Mouse (Mus musculus) layer of hippocampus, adult 18-20 months (tissue): ENCODE results near the gene Myh7b. TPM values are rescaled to one million over a fixed set of nuclear protein-coding genes. Genes with fewer than 3 reads are reported as not detected.

ENCODE experiments used
- DNase-seq, 2 experiments: peaks; one replicate each; pipeline ENCODE4 v3.0.0; 2022; ENCODE audit warnings: low spot score in 2 of 2
- microRNA-seq, 2 experiments: library from miRNA; unstranded; fragments of <30 nt; microRNA quantifications; one replicate each; pipeline ENCODE4 v1.2.0; 2021
- total RNA-seq, 2 experiments: library from RNA; stranded (reverse); gene quantifications; 2 replicates each; pipeline ENCODE4 v1.2.3; 2021

The Myh7b gene
- total RNA-seq, 2 experiments from 2014 or later: 3.0 to 4.9 TPM

GRCm38 (mm10) chr2:155681874-155682273 lies 70.9 kb downstream of the Myh7b start:
- DNase-seq: no peak

- DNase-seq: no peak
Measured at GRCm38 (mm10) chr2:155683137-155683536, 72.1 kb downstream of the Myh7b start.

GRCm38 (mm10) chr2:155683821-155684220 lies 72.8 kb downstream of the Myh7b start:
- no peak for DNase-seq

Small RNAs within 50 kb of the gene (microRNA-seq; reads per million reads assigned to microRNA genes)
- 6.6 to 6.7 reads per million in 2 experiments for gene Mir499

Other genes starting within 250 kb of the Myh7b start
- gene Trp53inp2, start 230.2 kb upstream of the Myh7b start, total RNA-seq: 100 to 1,000 TPM; 109 TPM
- 10 to 100 TPM; 60.9 to 63.3 TPM for gene Ncoa6, start 137.3 kb upstream of the Myh7b start, total RNA-seq
- 10 to 100 TPM; 57.2 to 60.6 TPM for gene Acss2, start 93.3 kb upstream of the Myh7b start, total RNA-seq
- 100 to 1,000 TPM; 112 to 120 TPM for gene Ggt7, start 93.0 kb upstream of the Myh7b start, total RNA-seq
- 10 to 100 TPM; 23.4 to 24.7 TPM for gene Gss, start 18.4 kb upstream of the Myh7b start, total RNA-seq
- 100 to 1,000 TPM; 163 to 168 TPM for gene Trpc4ap, start 81.2 kb downstream of the Myh7b start, total RNA-seq
- 10 to 100 TPM; 23.3 to 24.4 TPM for gene Edem2, start 118.3 kb downstream of the Myh7b start, total RNA-seq
- not detected for gene Gm17581, start 124.7 kb downstream of the Myh7b start, total RNA-seq
- under 1 TPM; 0.89 to 0.92 TPM for gene Procr, start 139.9 kb downstream of the Myh7b start, total RNA-seq
- gene Mmp24, start 164.1 kb downstream of the Myh7b start, total RNA-seq: 10 to 100 TPM; 39.2 to 39.9 TPM
- gene BC029722, start 208.2 kb downstream of the Myh7b start, total RNA-seq: 10 to 100 TPM; 57.3 to 64.4 TPM
- 10 to 100 TPM; 66.9 to 70.9 TPM for gene Eif6, start 215.7 kb downstream of the Myh7b start, total RNA-seq
- not detected for gene Fam83c, start 223.6 kb downstream of the Myh7b start, total RNA-seq